27 mouse cellular contexts compared by ENCODE assay signal in genomic region chrX:57373543-57373942, GRCm38 (mm10). TPM values are rescaled to one million over a fixed set of nuclear protein-coding genes. Genes with fewer than 3 reads are reported as not detected.
DNase-seq lines count a peak whose midpoint lies in the region; ATAC-seq lines count a peak whose summit lies in the region.
"Had no signal": no experiment of that assay in that cellular context is flagged by ENCODE, and none has a peak within 500 bp of the region (broad histone marks: within the 10 kb centered on the region; RNA-seq: fewer than 3 reads in every experiment).

No protein-coding gene starts in this region.

- peak overlapping the region; percentile 78 for H3K27ac ChIP-seq in liver, embryonic 15.5 days (replicated peaks)
- no peak overlapping the region for H3K27ac ChIP-seq in intestine, embryonic 15.5 days
- no peak overlapping the region for H3K27ac ChIP-seq in hindbrain, embryonic 11.5 days (ENCODE audit: low read depth, low read length)
- H3K27ac ChIP-seq: embryonic facial prominence, embryonic 13.5 days; heart, embryonic 13.5 days; hindbrain, embryonic 13.5 days; limb, embryonic 10.5 days had no signal

- H3K4me3 ChIP-seq in liver, embryonic 15.5 days (replicated peaks) = no peak overlapping the region
- H3K4me3 ChIP-seq in intestine, embryonic 15.5 days (replicated peaks) = no peak overlapping the region
- H3K4me3 ChIP-seq in hindbrain, embryonic 11.5 days (ENCODE audit: low read depth, low read length) = no peak overlapping the region
- H3K4me3 ChIP-seq: embryonic facial prominence, embryonic 13.5 days; heart, embryonic 13.5 days; hindbrain, embryonic 13.5 days; limb, embryonic 10.5 days had no signal

- no peaks in the 10 kb centered on the region for H3K9me3 ChIP-seq in liver, embryonic 15.5 days (replicated peaks)
- no peaks in the 10 kb centered on the region for H3K9me3 ChIP-seq in intestine, embryonic 15.5 days
- no peaks in the 10 kb centered on the region for H3K9me3 ChIP-seq in hindbrain, embryonic 11.5 days (ENCODE audit: control insufficient read depth, low read length)
- H3K9me3 ChIP-seq: embryonic facial prominence, embryonic 13.5 days; heart, embryonic 13.5 days; hindbrain, embryonic 13.5 days; limb, embryonic 10.5 days had no signal

- peaks cover 35% of the 10 kb centered on the region for H3K4me1 ChIP-seq in liver, embryonic 15.5 days (replicated peaks)
- no peaks in the 10 kb centered on the region for H3K4me1 ChIP-seq in intestine, embryonic 15.5 days (replicated peaks)
- H3K4me1 ChIP-seq in hindbrain, embryonic 11.5 days (replicated peaks; ENCODE audit: control insufficient read depth, insufficient read depth, low read length) = no peaks in the 10 kb centered on the region
- H3K4me1 ChIP-seq: embryonic facial prominence, embryonic 13.5 days; heart, embryonic 13.5 days; hindbrain, embryonic 13.5 days; limb, embryonic 10.5 days had no signal

- H3K4me2 ChIP-seq in liver, embryonic 15.5 days = peak overlapping the region; percentile 43
- no peak overlapping the region for H3K4me2 ChIP-seq in intestine, embryonic 15.5 days (replicated peaks)
- no peak overlapping the region for H3K4me2 ChIP-seq in hindbrain, embryonic 11.5 days (replicated peaks; ENCODE audit: low read depth, low read length)
- H3K4me2 ChIP-seq: embryonic facial prominence, embryonic 13.5 days; heart, embryonic 13.5 days; hindbrain, embryonic 13.5 days had no signal

- peak; percentile 2 for DNase-seq in lung, postnatal 36 days
- no peak for DNase-seq in lung, postnatal 25 days (ENCODE audit: low spot score)
- peak; percentile 67 for DNase-seq in c-Kit-positive CD71-positive TER-119-positive erythroid progenitor cells, embryonic 14.5 days (ENCODE audit: low spot score)
- no peak for DNase-seq in hindbrain, embryonic 11.5 days (ENCODE audit: low spot score)
- DNase-seq in cerebellum, postnatal 10 days = no peak
- DNase-seq: adrenal gland, postnatal 25 days; cerebellum, adult 18-20 months; cerebellum, postnatal 25 days; embryo, embryonic 11 days; forebrain, postnatal 0 days; gastrocnemius, postnatal 25 days; heart, adult 18-20 months; heart, postnatal 14 days; kidney, adult 18-20 months; kidney, postnatal 10 days; lung, postnatal 14 days; midbrain, embryonic 14.5 days; right cerebral cortex, postnatal 25 days; spleen, adult 18-20 months had no signal

- no peak overlapping the region for H3K9ac ChIP-seq in liver, embryonic 15.5 days
- H3K9ac ChIP-seq in intestine, embryonic 15.5 days = no peak overlapping the region
- no peak overlapping the region for H3K9ac ChIP-seq in hindbrain, embryonic 11.5 days (ENCODE audit: low read depth, low read length)
- H3K9ac ChIP-seq: embryonic facial prominence, embryonic 13.5 days; forebrain, postnatal 0 days; heart, embryonic 13.5 days; hindbrain, embryonic 13.5 days had no signal

- no peaks in the 10 kb centered on the region for H3K27me3 ChIP-seq in liver, embryonic 15.5 days
- no peaks in the 10 kb centered on the region for H3K27me3 ChIP-seq in intestine, embryonic 15.5 days (replicated peaks)
- no peaks in the 10 kb centered on the region for H3K27me3 ChIP-seq in hindbrain, embryonic 11.5 days (ENCODE audit: control insufficient read depth, insufficient read depth, low read length)
- H3K27me3 ChIP-seq: embryonic facial prominence, embryonic 13.5 days; heart, embryonic 13.5 days; hindbrain, embryonic 13.5 days had no signal

- ATAC-seq in liver, embryonic 15.5 days (ENCODE audit: insufficient read depth) = peak; percentile 96
- ATAC-seq in intestine, embryonic 15.5 days = no peak
- ATAC-seq in hindbrain, embryonic 11.5 days (ENCODE audit: low FRiP score) = no peak
- ATAC-seq: forebrain, postnatal 0 days had no signal

- H3K36me3 ChIP-seq in liver, embryonic 15.5 days (replicated peaks) = peaks cover 14% of the 10 kb centered on the region
- no peaks in the 10 kb centered on the region for H3K36me3 ChIP-seq in intestine, embryonic 15.5 days
- H3K36me3 ChIP-seq in hindbrain, embryonic 11.5 days (ENCODE audit: control insufficient read depth, insufficient read depth, low read length) = 0 out of 2 replicates have a peak, but pooled peaks cover 2% of the 10 kb centered on the region

- 54% methylated on average over 2 of the region's 2 CpGs for WGBS in liver, embryonic 15.5 days (ENCODE audit: insufficient replicate concordance)
- 90% methylated on average over 2 of the region's 2 CpGs for WGBS in intestine, embryonic 15.5 days
- 97% methylated on average over 2 of the region's 2 CpGs for WGBS in hindbrain, embryonic 11.5 days

RNA-seq across cellular contexts. Expression of gene Rbmx, which starts 19.3 kb away (rescaled TPM):
- 24.0 and 24.8 TPM in 2 replicates for polyA plus RNA-seq in liver, embryonic 15.5 days (2015; fragmentation: Nextera tagmentation; extraction: Ambion mirVana)
- polyA plus RNA-seq in intestine, embryonic 15.5 days (2015; fragmentation: Nextera tagmentation; extraction: Ambion mirVana) = 80.8 and 89.6 TPM in 2 replicates
- polyA plus RNA-seq in hindbrain, embryonic 11.5 days (2014; fragmentation: Nextera tagmentation; extraction: Ambion mirVana) = 279 and 294 TPM in 2 replicates

RNA-seq across cellular contexts. Expression of gene Arhgef6, which starts 35.0 kb away (rescaled TPM):
- polyA plus RNA-seq in liver, embryonic 15.5 days (2015; fragmentation: Nextera tagmentation; extraction: Ambion mirVana) = 5.5 and 5.7 TPM in 2 replicates
- polyA plus RNA-seq in intestine, embryonic 15.5 days (2015; fragmentation: Nextera tagmentation; extraction: Ambion mirVana) = 3.4 and 4.8 TPM in 2 replicates
- polyA plus RNA-seq in hindbrain, embryonic 11.5 days (2014; fragmentation: Nextera tagmentation; extraction: Ambion mirVana) = 13.3 and 14.5 TPM in 2 replicates

RNA-seq across cellular contexts. Expression of gene Gm364, which starts 35.4 kb away (rescaled TPM):
- polyA plus RNA-seq in liver, embryonic 15.5 days (2015; fragmentation: Nextera tagmentation; extraction: Ambion mirVana) = 0.05 TPM in 1 of 2 replicates, not detected in the other
- not detected in 2 replicates for polyA plus RNA-seq in intestine, embryonic 15.5 days (2015; fragmentation: Nextera tagmentation; extraction: Ambion mirVana)
- polyA plus RNA-seq in hindbrain, embryonic 11.5 days (2014; fragmentation: Nextera tagmentation; extraction: Ambion mirVana) = not detected in 2 replicates
- polyA plus RNA-seq: embryonic facial prominence, embryonic 13.5 days; forebrain, postnatal 0 days; heart, embryonic 13.5 days; hindbrain, embryonic 13.5 days; liver, adult 2 months; midbrain, embryonic 14.5 days; neural tube, embryonic 11.5 days had no signal

Comparison
In these comparisons a context has a peak if more than half of its experiments do, and no peak if none do; other contexts are left out.
1. DNase-seq: peak in lung, postnatal 36 days (single experiment) and c-Kit-positive CD71-positive TER-119-positive erythroid progenitor cells, embryonic 14.5 days (single experiment); none in lung, postnatal 25 days (single experiment), hindbrain, embryonic 11.5 days (single experiment) and cerebellum, postnatal 10 days (0 of 2).